Comparison of ENCODE assay signal across 8 mouse cellular contexts in genomic region chr12:54202765-54203655, GRCm38 (mm10). TPM values are rescaled to one million over a fixed set of nuclear protein-coding genes. Genes with fewer than 3 reads are reported as not detected.
A peak's percentile ranks its signal among the peaks of the same experiment; 100 is the strongest.
DNase-seq lines count a peak whose midpoint lies in the region; ATAC-seq and TF ChIP-seq lines count a peak whose summit lies in the region.

No protein-coding gene starts in this region.

- H3K4me1 ChIP-seq in bone marrow macrophage, adult 2 months (ENCODE audit: control insufficient read depth, insufficient read depth, low read length) = peaks cover 21% of the 10 kb centered on the region
- peaks cover 14% of the 10 kb centered on the region for H3K4me1 ChIP-seq in lung, embryonic 16.5 days (replicated peaks; ENCODE audit: control insufficient read depth, insufficient read depth, low read length)
- H3K4me1 ChIP-seq in olfactory bulb, adult 2 months (ENCODE audit: control insufficient read depth, insufficient read depth, low read length) = 0 out of 2 replicates have a peak, but pooled peaks cover 4% of the 10 kb centered on the region

- no peak for TF ChIP-seq POLR2A in bone marrow macrophage, adult 2 months (IDR thresholded peaks at IDR 0.05; ENCODE audit: borderline replicate concordance, low read depth, low read length)
- no peak for TF ChIP-seq POLR2A in olfactory bulb, adult 2 months (IDR thresholded peaks at IDR 0.05; ENCODE audit: insufficient read depth, low read depth, low read length)

- H3K4me2 ChIP-seq in lung, embryonic 16.5 days (ENCODE audit: low read depth, low read length) = peak overlapping the region; percentile 89

- no peaks in the 10 kb centered on the region for H3K36me3 ChIP-seq in lung, embryonic 16.5 days (ENCODE audit: control insufficient read depth, insufficient read depth, low read length)

- DNase-seq in right cerebral cortex, postnatal 14 days = peak; percentile 24
- DNase-seq in right cerebral cortex, postnatal 36 days (ENCODE audit: low spot score in 2 of 2) = no peak
- DNase-seq in gastrocnemius, postnatal 14 days = peak; percentile 28
- peak; percentile 24 to 37 for DNase-seq in kidney, adult 8-10 months
- DNase-seq in layer of hippocampus, adult 8-10 months (ENCODE audit: low spot score in 2 of 2) = no peak

- peak; percentile 43 for ATAC-seq in lung, embryonic 16.5 days (ENCODE audit: low read depth)

- intact Hi-C loops in gastrocnemius, postnatal 14 days (cut with DNase I; ENCODE audit: low total_unique reads) = no loop called here

- H3K27me3 ChIP-seq in lung, embryonic 16.5 days (ENCODE audit: control insufficient read depth, insufficient read depth, low read depth, low read length) = no peaks in the 10 kb centered on the region

- H3K9ac ChIP-seq in lung, embryonic 16.5 days (ENCODE audit: low read length) = peak overlapping the region; percentile 83

- H3K27ac ChIP-seq in bone marrow macrophage, adult 2 months (ENCODE audit: insufficient read depth, low read depth, low read length) = no peak overlapping the region
- peak overlapping the region; percentile 77 for H3K27ac ChIP-seq in lung, embryonic 16.5 days (ENCODE audit: low read length)
- H3K27ac ChIP-seq in olfactory bulb, adult 2 months (ENCODE audit: insufficient read depth, low read depth, low read length) = peak overlapping the region; percentile 12; the same call in 1 of the 2 replicates

- H3K9me3 ChIP-seq in lung, embryonic 16.5 days (ENCODE audit: control insufficient read depth, low read length) = peaks cover 2% of the 10 kb centered on the region; the same call in 1 of the 2 replicates

- TF ChIP-seq CTCF in bone marrow macrophage, adult 2 months (IDR thresholded peaks at IDR 0.05; ENCODE audit: low read depth, low read length) = no peak
- no peak for TF ChIP-seq CTCF in olfactory bulb, adult 2 months (IDR thresholded peaks at IDR 0.05; ENCODE audit: insufficient read depth, low read depth, low read length)

- peak overlapping the region; percentile 90 for H3K4me3 ChIP-seq in bone marrow macrophage, adult 2 months (ENCODE audit: insufficient read depth, low read length)
- H3K4me3 ChIP-seq in lung, embryonic 16.5 days (ENCODE audit: low read length) = peak overlapping the region; percentile 73
- H3K4me3 ChIP-seq in olfactory bulb, adult 2 months (ENCODE audit: insufficient read depth, low read depth, low read length) = peak overlapping the region; percentile 65

- 2% methylated on average over 55 of the region's 55 CpGs for WGBS in lung, embryonic 16.5 days
- WGBS in olfactory bulb, adult 2 months = 6% methylated on average over 55 of the region's 55 CpGs

RNA-seq across cellular contexts. Expression of gene Egln3, which starts 0.7 kb away (rescaled TPM):
- polyA plus RNA-seq in bone marrow macrophage, adult 2 months (2012; ENCODE audit: insufficient read depth, insufficient read length, missing spikeins) = 1.7 and 2.5 TPM in 2 replicates
- 10 to 100 TPM; 14.0 to 14.1 TPM for total RNA-seq in gastrocnemius, postnatal 14 days (2021)
- 23.0 and 27.2 TPM in 2 replicates for polyA plus RNA-seq in lung, embryonic 16.5 days (2015; fragmentation: Nextera tagmentation; extraction: Ambion mirVana)
- not detected in 2 replicates for polyA plus RNA-seq in olfactory bulb, adult 2 months (2012; ENCODE audit: insufficient read depth, insufficient read length, low replicate concordance, missing spikeins)
- 1 to 10 TPM; 4.4 to 7.1 (median 5.3) TPM for total RNA-seq in layer of hippocampus, adult 8-10 months (2022)

Comparison
In these comparisons a context has a peak if more than half of its experiments do, and no peak if none do; other contexts are left out.
1. DNase-seq: peak in right cerebral cortex, postnatal 14 days (single experiment), gastrocnemius, postnatal 14 days (single experiment) and kidney, adult 8-10 months (2 of 2); none in right cerebral cortex, postnatal 36 days (0 of 2) and layer of hippocampus, adult 8-10 months (0 of 2).
2. Peak in every context shown above with its lines, with median percentiles within 50 percentile points of each other: H3K4me3 ChIP-seq.